Mouse (Mus musculus): ENCODE results near the gene Olfr1179.
"Not testable (repeated sequence)": the region's sequence is repeated elsewhere in the genome, so short reads cannot be mapped to it uniquely, and the experiment has no call there.

The Olfr1179 gene

DNA sequence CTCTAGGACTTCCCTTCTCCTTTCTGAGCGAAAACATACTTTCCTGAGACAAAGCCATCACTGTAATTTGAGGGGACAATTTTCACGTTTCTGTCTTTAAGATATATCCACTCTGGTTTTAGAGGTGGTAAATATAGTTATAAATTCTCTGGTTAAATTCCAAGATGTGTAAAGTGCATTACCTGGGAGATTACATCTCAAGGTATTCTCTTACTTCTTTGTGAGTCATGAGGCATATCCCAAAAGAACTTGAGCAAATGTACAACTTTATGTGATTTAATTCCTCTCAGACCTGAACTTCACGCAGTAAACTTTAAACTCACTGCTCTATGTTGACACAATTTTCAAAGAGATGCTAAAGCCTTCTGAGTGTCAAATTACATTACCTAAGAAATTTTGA lies at the start of gene Olfr1179:
TSS of gene Olfr1179 (minus strand) at position 101 of the 400 bp plus-strand sequence.
- no peak for DNase-seq (ENCODE audit: low read depth)

DNA sequence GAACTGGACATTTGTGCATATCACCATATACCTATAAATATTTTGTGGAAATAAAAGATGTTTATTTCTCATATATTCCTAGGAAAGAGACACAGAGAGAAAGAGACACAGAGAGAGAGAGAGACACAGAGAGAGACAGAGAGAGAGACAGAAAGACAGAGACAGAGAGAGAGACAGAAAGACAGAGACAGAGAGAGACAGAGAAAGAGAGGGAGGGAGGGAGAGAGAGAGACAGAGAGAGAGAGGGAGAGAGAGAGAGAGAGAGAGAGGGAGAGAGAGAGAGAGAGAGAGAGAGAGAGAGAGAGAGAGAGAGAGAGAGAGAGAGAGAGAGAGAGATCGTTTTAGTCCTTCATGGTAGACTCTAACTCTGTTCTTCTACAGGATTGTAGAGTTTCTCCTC lies 48.3 kb upstream of the Olfr1179 start, which contains the start of gene Olfr1183:
TSS of gene Olfr1183 (plus strand) at position 301 of the 400 bp plus-strand sequence.
- DNase-seq (ENCODE audit: low read depth) = not testable (repeated sequence)

DNA sequence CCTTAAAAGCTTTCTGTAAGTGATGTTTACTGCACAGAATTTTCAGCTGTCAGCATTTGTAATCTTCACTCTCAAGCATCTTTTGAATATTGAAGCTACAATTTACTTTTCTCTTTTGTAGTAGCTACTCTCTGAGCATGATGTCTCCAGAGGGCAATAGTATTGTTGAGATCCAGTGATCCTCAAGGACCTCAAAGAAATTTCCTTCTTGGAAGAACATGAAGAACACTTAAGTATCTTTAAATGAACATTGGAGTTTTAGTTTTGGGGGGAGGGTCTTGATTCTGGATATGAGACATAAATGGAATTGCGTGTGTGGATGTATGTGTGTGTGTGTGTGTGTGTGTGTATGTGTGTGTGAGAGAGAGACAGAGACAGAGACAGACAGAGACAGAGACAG lies 42.8 kb upstream of the Olfr1179 start, which contains the start of gene Gm13757:
TSS of gene Gm13757 (minus strand) at position 101 of the 400 bp plus-strand sequence.
- DNase-seq (ENCODE audit: low read depth) = no peak

DNA sequence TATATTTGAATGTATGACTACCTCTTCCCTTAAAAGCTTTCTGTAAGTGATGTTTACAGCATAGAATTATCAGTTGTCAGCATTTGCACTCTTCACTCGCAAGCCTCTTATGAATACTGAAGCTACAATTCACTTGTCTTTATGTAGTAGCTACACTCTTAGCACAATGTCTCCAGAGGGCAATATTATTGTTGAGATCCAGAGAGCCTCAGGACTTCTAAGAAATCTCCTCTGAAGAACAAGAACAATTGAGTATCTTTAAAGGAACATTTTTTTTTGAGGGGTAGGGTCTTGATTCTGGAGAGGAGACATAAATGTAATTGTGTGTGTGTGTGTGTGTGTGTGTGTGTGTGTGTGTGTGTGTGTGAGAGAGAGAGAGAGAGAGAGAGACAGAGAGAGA lies 19.8 kb upstream of the Olfr1179 start, which contains the start of gene Olfr1181:
TSS of gene Olfr1181 (minus strand) at position 101 of the 400 bp plus-strand sequence.
- no peak for DNase-seq (ENCODE audit: low read depth)

DNA sequence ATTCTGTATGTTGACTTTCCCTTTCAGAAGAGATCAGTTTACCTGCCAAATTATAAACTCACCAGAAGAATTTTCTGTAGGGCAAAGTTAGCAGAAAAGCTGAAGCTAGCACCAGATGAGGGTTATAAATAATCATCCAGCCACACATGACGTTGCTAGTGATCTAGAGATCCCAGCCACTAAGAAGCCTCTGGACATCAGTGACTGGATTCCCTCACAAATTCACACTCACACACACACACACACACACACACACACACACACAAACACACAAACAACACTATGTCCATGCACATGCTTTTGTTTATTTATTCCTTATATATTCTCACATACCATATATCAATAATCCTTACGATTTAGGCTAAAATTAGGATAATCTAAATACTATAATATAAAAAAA lies 12.8 kb upstream of the Olfr1179 start, which contains the start of gene Olfr1180:
TSS of gene Olfr1180 (minus strand) at position 101 of the 400 bp plus-strand sequence.
- no peak for DNase-seq (ENCODE audit: low read depth)

DNA sequence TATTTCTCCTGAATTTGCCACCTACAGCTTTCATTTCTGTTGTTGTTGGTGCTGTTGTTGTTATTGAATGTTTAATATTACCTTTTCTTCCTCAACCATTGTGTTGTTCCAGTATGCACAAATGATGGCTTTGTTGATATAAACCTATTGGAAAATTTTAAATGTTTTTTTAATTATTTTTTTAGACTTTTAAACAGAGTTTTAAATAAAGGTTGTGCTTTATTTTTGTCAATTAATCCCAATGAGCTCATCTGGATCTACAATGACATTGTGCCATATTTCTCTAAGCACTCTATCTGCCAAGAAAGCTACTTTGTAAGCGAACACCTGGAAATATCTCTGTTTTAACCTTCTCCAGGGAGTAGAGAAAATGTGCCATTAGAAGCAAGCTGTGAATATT lies 19.5 kb downstream of the Olfr1179 start, which contains the start of gene Olfr1178:
TSS of gene Olfr1178 (plus strand) at position 301 of the 400 bp plus-strand sequence.
- no peak for DNase-seq (ENCODE audit: low read depth)

DNA sequence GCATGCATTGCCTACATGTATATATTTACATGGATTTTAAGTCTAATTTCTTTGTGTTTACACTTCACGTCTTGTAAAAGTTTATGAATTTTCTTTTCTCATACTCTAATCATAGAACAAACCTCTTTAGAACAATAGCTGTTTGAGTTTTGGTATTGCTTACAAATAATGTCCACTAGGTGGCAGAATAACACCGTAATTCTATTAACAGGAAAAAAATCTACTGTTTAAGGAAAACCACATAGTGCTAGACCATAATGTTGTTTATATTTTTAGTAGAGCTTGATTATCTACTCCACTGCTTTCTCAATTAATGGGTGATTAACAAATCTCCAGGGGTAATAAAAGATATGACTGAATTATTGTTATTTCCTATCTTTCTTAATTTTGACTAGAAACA lies 49.9 kb downstream of the Olfr1179 start:
- peak; percentile 60 for DNase-seq (ENCODE audit: low read depth)

Data from NIH3T3 (cell line).